Mouse (Mus musculus): ENCODE results near the gene Hsph1. TPM values are rescaled to one million over a fixed set of nuclear protein-coding genes. Genes with fewer than 3 reads are reported as not detected.

Gene Hsph1
- polyA plus RNA-seq (2012; rRNA removed) (12.6 and 33.5 TPM in 2 replicates), polyA plus RNA-seq (2014; fragmentation: Nextera tagmentation; extraction: Ambion mirVana) (23.5 and 28.1 TPM in 2 replicates)

DNA sequence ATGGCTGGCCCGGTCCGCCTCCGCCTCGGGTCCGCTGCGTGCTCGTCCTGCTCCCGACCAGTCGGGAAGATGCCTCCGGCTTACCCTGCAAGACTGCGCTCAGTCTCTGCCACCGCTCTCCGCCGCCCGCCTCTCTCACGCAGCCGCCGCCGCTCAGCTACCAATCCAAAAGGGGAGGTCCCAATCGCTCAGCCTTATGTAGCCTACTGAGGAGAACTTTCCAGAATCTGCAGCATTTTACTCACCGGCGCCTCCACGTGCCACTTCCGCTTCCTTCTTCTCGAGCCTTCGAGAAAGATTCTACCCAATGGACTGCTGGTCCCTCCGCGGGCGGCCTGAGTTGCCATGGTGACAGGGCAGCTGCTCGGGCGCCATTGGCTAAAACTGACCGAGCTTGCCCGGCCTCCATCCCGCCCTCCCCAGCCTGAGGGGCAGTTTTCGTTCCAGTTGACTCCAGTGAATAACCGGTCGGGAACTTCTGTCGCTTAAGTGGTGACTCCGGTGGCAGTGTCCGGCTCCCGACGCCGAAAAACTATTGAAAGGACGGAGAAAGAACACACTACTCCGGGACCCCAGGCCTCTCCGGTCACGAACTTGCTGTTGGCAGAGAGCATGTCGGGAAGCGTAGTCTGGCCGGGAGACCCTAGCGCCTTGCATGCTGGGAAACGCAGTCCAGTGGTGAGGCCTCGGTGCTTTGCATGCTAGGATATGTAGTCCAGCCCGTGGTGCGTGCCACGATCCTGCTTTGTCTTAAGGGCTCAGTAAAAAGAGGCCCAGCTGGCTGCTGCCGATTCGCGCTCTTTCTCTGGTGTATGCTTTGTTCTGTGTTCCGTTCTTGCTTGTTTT lies at the start of gene Hsph1:
TSS of gene Hsph1 (minus strand) at position 302 of the 846 bp plus-strand sequence.
- peaks cover 11 to 15% of the 10 kb centered on the region in 2 experiments for H3K4me1 ChIP-seq (replicated peaks; ENCODE audit: control insufficient read depth in 2 of 2, insufficient read depth in 2 of 2, low read length in 1 of 2)
- H3K9me3 ChIP-seq (ENCODE audit: control insufficient read depth, low read length) = no peaks in the 10 kb centered on the region
- peak within 1 kb of the TSS; percentile 77 for H3K4me2 ChIP-seq (ENCODE audit: low read depth)
- peak; percentile 98 for ATAC-seq (ENCODE audit: insufficient read depth)
- no peak for TF ChIP-seq EP300 (IDR thresholded peaks at IDR 0.05; ENCODE audit: low read depth)
- TF ChIP-seq CTCF (IDR thresholded peaks at IDR 0.05; ENCODE audit: low read depth) = 0 out of 2 replicates have a peak, but pooled peaks have one; percentile 16
- peak within 1 kb of the TSS; percentile 3; the same call in 1 of the 2 replicates for H3K27ac ChIP-seq
- WGBS (ENCODE audit: insufficient replicate concordance) = under 1% methylated on average over 60 of the region's 60 CpGs
- H3K4me3 ChIP-seq (ENCODE audit: insufficient read depth in 1 of 2, low read depth in 2 of 2, low read length in 2 of 2) = peak within 1 kb of the TSS; percentile 79 to 86
- peaks cover 14% of the 10 kb centered on the region for H3K36me3 ChIP-seq (replicated peaks; ENCODE audit: control insufficient read depth, insufficient read depth, low read depth)
- DNase-seq (ENCODE audit: low read depth in 3 of 3, low spot score in 3 of 3) = peak; percentile 96 to 98 (median 96)
- peak within 1 kb of the TSS; percentile 66 for H3K9ac ChIP-seq (replicated peaks)
- H3K27me3 ChIP-seq (ENCODE audit: control insufficient read depth, insufficient read depth, low read length) = no peaks in the 10 kb centered on the region

- H3K27ac ChIP-seq = no peak overlapping the region
- no peak for ATAC-seq (ENCODE audit: insufficient read depth)
- peaks cover 4 to 6% of the 10 kb centered on the region in 2 experiments; a peak in 3 of 4 replicates for H3K4me1 ChIP-seq (replicated peaks; ENCODE audit: control insufficient read depth in 2 of 2, insufficient read depth in 2 of 2, low read length in 1 of 2)
- H3K36me3 ChIP-seq (replicated peaks; ENCODE audit: control insufficient read depth, insufficient read depth, low read depth) = no peaks in the 10 kb centered on the region
- no peak for DNase-seq (ENCODE audit: low read depth in 3 of 3, low spot score in 3 of 3)
- H3K9me3 ChIP-seq (ENCODE audit: control insufficient read depth, low read length) = no peaks in the 10 kb centered on the region
- H3K4me2 ChIP-seq (ENCODE audit: low read depth) = no peak overlapping the region
- H3K9ac ChIP-seq (replicated peaks) = no peak overlapping the region
- peaks cover 2% of the 10 kb centered on the region; the same call in 1 of the 2 replicates for H3K27me3 ChIP-seq (ENCODE audit: control insufficient read depth, insufficient read depth, low read length)
- H3K4me3 ChIP-seq (ENCODE audit: insufficient read depth in 1 of 2, low read depth in 2 of 2, low read length in 2 of 2) = no peak overlapping the region
- no peak for TF ChIP-seq EP300 (IDR thresholded peaks at IDR 0.05; ENCODE audit: low read depth)
- no peak for TF ChIP-seq CTCF (IDR thresholded peaks at IDR 0.05; ENCODE audit: low read depth)
- 61% methylated on average over 5 of the region's 5 CpGs for WGBS (ENCODE audit: insufficient replicate concordance)
Observed at GRCm38 (mm10) chr5:149680946-149681345, 44.8 kb upstream of the Hsph1 start.

DNA sequence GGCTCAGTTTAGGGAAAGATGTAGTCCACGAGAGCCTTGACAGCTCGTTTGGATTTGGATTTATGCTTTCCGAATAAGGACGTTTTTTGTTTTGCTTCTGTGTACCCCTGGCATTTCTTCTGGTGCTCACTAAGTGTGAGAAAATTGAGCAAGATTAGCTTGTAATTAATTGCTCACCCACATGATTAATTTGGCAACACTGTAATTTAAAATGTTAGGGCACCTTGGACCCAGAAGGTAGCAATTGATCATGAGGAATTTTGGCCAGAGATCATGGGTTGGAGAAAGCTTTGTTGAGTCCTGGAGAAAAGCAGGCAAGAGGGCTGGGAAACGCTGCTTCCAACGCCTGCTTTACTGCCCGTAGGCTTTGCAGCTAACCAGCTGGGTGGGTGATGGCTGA lies 43.7 kb upstream of the Hsph1 start:
- DNase-seq (ENCODE audit: low read depth in 3 of 3, low spot score in 3 of 3) (no peak), ATAC-seq (ENCODE audit: insufficient read depth) (no peak)
- WGBS (ENCODE audit: insufficient replicate concordance) = 73% methylated on average over 7 of the region's 7 CpGs
- H3K9me3 ChIP-seq (ENCODE audit: control insufficient read depth, low read length) = no peaks in the 10 kb centered on the region
- H3K27me3 ChIP-seq (ENCODE audit: control insufficient read depth, insufficient read depth, low read length) = peaks cover 2% of the 10 kb centered on the region; the same call in 1 of the 2 replicates
- no peak overlapping the region for H3K4me3 ChIP-seq (ENCODE audit: insufficient read depth in 1 of 2, low read depth in 2 of 2, low read length in 2 of 2)
- no peak overlapping the region for H3K9ac ChIP-seq (replicated peaks)
- TF ChIP-seq CTCF (IDR thresholded peaks at IDR 0.05; ENCODE audit: low read depth) (no peak), EP300 (IDR thresholded peaks at IDR 0.05; ENCODE audit: low read depth) (no peak)
- no peaks in the 10 kb centered on the region for H3K36me3 ChIP-seq (replicated peaks; ENCODE audit: control insufficient read depth, insufficient read depth, low read depth)
- peaks cover 4 to 6% of the 10 kb centered on the region in 2 experiments; a peak in 3 of 4 replicates for H3K4me1 ChIP-seq (replicated peaks; ENCODE audit: control insufficient read depth in 2 of 2, insufficient read depth in 2 of 2, low read length in 1 of 2)
- H3K27ac ChIP-seq = no peak overlapping the region
- no peak overlapping the region for H3K4me2 ChIP-seq (ENCODE audit: low read depth)

GRCm38 (mm10) chr5:149679362-149679761 lies 43.2 kb upstream of the Hsph1 start:
- no peak for TF ChIP-seq CTCF (IDR thresholded peaks at IDR 0.05; ENCODE audit: low read depth)
- TF ChIP-seq EP300 (IDR thresholded peaks at IDR 0.05; ENCODE audit: low read depth) = no peak
- no peak for ATAC-seq (ENCODE audit: insufficient read depth)
- peak overlapping the region; percentile 97 for H3K4me2 ChIP-seq (ENCODE audit: low read depth)
- DNase-seq (ENCODE audit: low read depth in 3 of 3, low spot score in 3 of 3) = no peak
- H3K36me3 ChIP-seq (replicated peaks; ENCODE audit: control insufficient read depth, insufficient read depth, low read depth) = no peaks in the 10 kb centered on the region
- no peak overlapping the region for H3K9ac ChIP-seq (replicated peaks)
- peak overlapping the region; percentile 60 to 76; a peak in 3 of 4 replicates for H3K4me3 ChIP-seq (ENCODE audit: insufficient read depth in 1 of 2, low read depth in 2 of 2, low read length in 2 of 2)
- no peaks in the 10 kb centered on the region for H3K9me3 ChIP-seq (ENCODE audit: control insufficient read depth, low read length)
- H3K27me3 ChIP-seq (ENCODE audit: control insufficient read depth, insufficient read depth, low read length) = peaks cover 2% of the 10 kb centered on the region; the same call in 1 of the 2 replicates
- peaks cover 4 to 6% of the 10 kb centered on the region in 2 experiments; a peak in 3 of 4 replicates for H3K4me1 ChIP-seq (replicated peaks; ENCODE audit: control insufficient read depth in 2 of 2, insufficient read depth in 2 of 2, low read length in 1 of 2)
- 21% methylated on average over 12 of the region's 12 CpGs for WGBS (ENCODE audit: insufficient replicate concordance)
- no peak overlapping the region for H3K27ac ChIP-seq

- TF ChIP-seq CTCF (IDR thresholded peaks at IDR 0.05; ENCODE audit: low read depth) (no peak), EP300 (IDR thresholded peaks at IDR 0.05; ENCODE audit: low read depth) (no peak)
- H3K4me3 ChIP-seq (ENCODE audit: insufficient read depth in 1 of 2, low read depth in 2 of 2, low read length in 2 of 2) = peak overlapping the region; percentile 60 to 76
- peaks cover 4 to 6% of the 10 kb centered on the region in 2 experiments; a peak in 3 of 4 replicates for H3K4me1 ChIP-seq (replicated peaks; ENCODE audit: control insufficient read depth in 2 of 2, insufficient read depth in 2 of 2, low read length in 1 of 2)
- no peaks in the 10 kb centered on the region for H3K9me3 ChIP-seq (ENCODE audit: control insufficient read depth, low read length)
- DNase-seq (ENCODE audit: low read depth in 3 of 3, low spot score in 3 of 3) = no peak
- H3K9ac ChIP-seq (replicated peaks) = peak overlapping the region; percentile 71
- H3K4me2 ChIP-seq (ENCODE audit: low read depth) = peak overlapping the region; percentile 97
- WGBS (ENCODE audit: insufficient replicate concordance) = 3% methylated on average over 15 of the region's 15 CpGs
- no peak overlapping the region for H3K27ac ChIP-seq
- peak; percentile 0; the same call in 1 of the 2 replicates for ATAC-seq (ENCODE audit: insufficient read depth)
- no peaks in the 10 kb centered on the region for H3K36me3 ChIP-seq (replicated peaks; ENCODE audit: control insufficient read depth, insufficient read depth, low read depth)
- H3K27me3 ChIP-seq (ENCODE audit: control insufficient read depth, insufficient read depth, low read length) = peaks cover 2% of the 10 kb centered on the region; the same call in 1 of the 2 replicates
Observed at GRCm38 (mm10) chr5:149678990-149679348, 42.8 kb upstream of the Hsph1 start.

Data from liver, embryonic 14.5 days (tissue).